Mouse (Mus musculus) ES-Bruce4 (cell line): ENCODE data around the gene Aplf. TPM values are rescaled to one million over a fixed set of nuclear protein-coding genes. Genes with fewer than 3 reads are reported as not detected.

Experiments used
- H3K27ac ChIP-seq: 2 replicates; pipeline ENCODE4 v1.5.1; 2012; ENCODE audit warnings: low read length, inconsistent platforms; ENCODE audit not compliant: insufficient read depth
- H3K27me3 ChIP-seq: 2 replicates; pipeline ENCODE4 v1.6.1; 2012; ENCODE audit warnings: mild to moderate bottlenecking, low read length, inconsistent platforms; ENCODE audit not compliant: control insufficient read depth, poor library complexity, insufficient read depth, severe bottlenecking
- H3K36me3 ChIP-seq: 2 replicates; pipeline ENCODE4 v1.6.1; 2012; ENCODE audit warnings: inconsistent platforms, mild to moderate bottlenecking, low read length, moderate library complexity; ENCODE audit not compliant: control insufficient read depth, poor library complexity, insufficient read depth, severe bottlenecking
- H3K4me1 ChIP-seq: one replicate; pipeline ENCODE4 v1.8.1; 2011; ENCODE audit warnings: low read length; ENCODE audit not compliant: control insufficient read depth, insufficient read depth
- H3K4me3 ChIP-seq: 2 replicates; pipeline ENCODE4 v1.5.1; 2011; ENCODE audit warnings: low read depth, mild to moderate bottlenecking, low read length
- H3K9ac ChIP-seq: 2 replicates; pipeline ENCODE4 v1.6.1; 2012; ENCODE audit warnings: low read depth, mild to moderate bottlenecking, inconsistent platforms; ENCODE audit not compliant: poor library complexity, severe bottlenecking
- H3K9me3 ChIP-seq: replicated peaks from 2 replicates; pipeline ENCODE4 v1.6.1; 2012; ENCODE audit warnings: mild to moderate bottlenecking, low read length, inconsistent platforms; ENCODE audit not compliant: control insufficient read depth, poor library complexity, insufficient read depth, severe bottlenecking
- CTCF ChIP-seq: IDR thresholded peaks from one replicate; pipeline ENCODE4 v1.8.1; 2011; ENCODE audit warnings: low read depth, low read length
- EP300 ChIP-seq: IDR thresholded peaks from 2 replicates; pipeline ENCODE4 v1.6.1; 2011; ENCODE audit warnings: low read depth, low read length; ENCODE audit not compliant: insufficient read depth
- POLR2A ChIP-seq: IDR thresholded peaks from one replicate; pipeline ENCODE4 v1.8.1; 2011; ENCODE audit warnings: low read length; ENCODE audit not compliant: insufficient read depth
- polyA plus RNA-seq: library from polyadenylated mRNA; stranded (reverse); fragments of >200 nt; gene quantifications from 2 replicates; pipeline ENCODE4 v1.2.4, GENCODE M21; 2011; ENCODE audit warnings: low read depth; ENCODE audit not compliant: missing spikeins, insufficient read depth, insufficient read length

Aplf gene
- polyA plus RNA-seq, 1 experiment, result 8.5 TPM

DNA sequence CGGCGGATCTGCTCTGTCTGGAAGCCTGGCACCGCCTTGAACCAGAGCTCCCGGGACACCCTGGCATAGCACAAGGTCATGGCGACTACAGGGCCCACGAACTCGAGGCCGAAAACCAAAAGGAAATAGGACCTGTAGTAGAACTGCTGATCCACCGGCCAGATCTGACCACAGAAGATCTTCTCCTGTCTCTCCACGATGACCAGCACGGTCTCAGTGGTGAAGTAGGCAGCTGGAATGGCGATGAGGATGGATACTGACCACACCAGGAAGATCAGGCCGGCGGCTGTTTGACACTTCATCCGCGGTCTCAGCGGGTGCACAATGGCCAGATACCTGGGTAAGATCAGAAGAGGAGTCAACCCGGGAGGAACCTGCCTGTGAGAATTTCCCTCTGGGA is 90.4 kb downstream of the Aplf start:
- Histone ChIP-seq H3K27ac (no peak overlapping the region), H3K9me3 (no peaks in the 10 kb centered on the region), H3K4me3 (peak overlapping the region; percentile 33; the same call in 1 of the 2 replicates), H3K27me3 (no peaks in the 10 kb centered on the region), H3K9ac (no peak overlapping the region), H3K4me1 (no peaks in the 10 kb centered on the region), H3K36me3 (no peaks in the 10 kb centered on the region)
- TF ChIP-seq EP300 (no peak), CTCF (no peak), POLR2A (no peak)

GRCm38 (mm10) chr6:87581071-87581470 is 90.9 kb downstream of the Aplf start:
- Histone ChIP-seq H3K4me3 (peak overlapping the region; percentile 33), H3K27me3 (no peaks in the 10 kb centered on the region), H3K4me1 (no peaks in the 10 kb centered on the region), H3K9ac (no peak overlapping the region), H3K9me3 (no peaks in the 10 kb centered on the region), H3K36me3 (no peaks in the 10 kb centered on the region), H3K27ac (no peak overlapping the region)
- TF ChIP-seq POLR2A, result no peak
- TF ChIP-seq CTCF, result no peak
- no peak for TF ChIP-seq EP300

Other genes with a start within 250 kb of the Aplf start
- gene Bmp10, start 243.2 kb downstream of the Aplf start, polyA plus RNA-seq, result not detected in 2 replicates
- not detected in 2 replicates for gene Arhgap25, start 138.9 kb downstream of the Aplf start, polyA plus RNA-seq
- 0.32 TPM in 1 of 2 replicates, not detected in the other for gene Prokr1, start 81.5 kb downstream of the Aplf start, polyA plus RNA-seq
- 0.32 and 0.46 TPM in 2 replicates for gene Efcc1, start 58.7 kb upstream of the Aplf start, polyA plus RNA-seq
- not detected in 2 replicates for gene Gp9, start 105.9 kb upstream of the Aplf start, polyA plus RNA-seq
- gene Rab43, start 140.0 kb upstream of the Aplf start, polyA plus RNA-seq, result 1.6 and 2.5 TPM in 2 replicates
- 1.6 and 3.6 TPM in 2 replicates for gene Gm45140, start 163.6 kb upstream of the Aplf start, polyA plus RNA-seq
- gene Isy1, start 166.6 kb upstream of the Aplf start, polyA plus RNA-seq, result 56.0 and 69.3 TPM in 2 replicates
- gene Cnbp, start 178.9 kb upstream of the Aplf start, polyA plus RNA-seq, result 466 and 481 TPM in 2 replicates
- gene Copg1, start 215.6 kb upstream of the Aplf start, polyA plus RNA-seq, result 73.3 and 74.5 TPM in 2 replicates
- 63.8 and 65.7 TPM in 2 replicates for gene Hmces, start 241.7 kb upstream of the Aplf start, polyA plus RNA-seq